Mouse (Mus musculus): ENCODE data around the gene Nkg7. TPM values are rescaled to one million over a fixed set of nuclear protein-coding genes. Genes with fewer than 3 reads are reported as not detected.

Nkg7 gene
- total RNA-seq, 2 experiments from 2014 or later, result 0.50 TPM; not detected in 1

- DNase-seq, result no peak
These were observed 10.9 kb downstream of the Nkg7 start for GRCm38 (mm10) chr7:43447801-43448200.

- DNase-seq, result no peak
These were observed 11.4 kb downstream of the Nkg7 start for GRCm38 (mm10) chr7:43448246-43448645.

- no peak for DNase-seq
These were observed 12.9 kb downstream of the Nkg7 start for GRCm38 (mm10) chr7:43449811-43450210.

- DNase-seq, result no peak
These were observed 14.9 kb downstream of the Nkg7 start for GRCm38 (mm10) chr7:43451726-43452125.

GRCm38 (mm10) chr7:43452609-43453008 is 15.7 kb downstream of the Nkg7 start:
- peak; percentile 54 to 60 for DNase-seq

- peak in 1 of 2 experiments; percentile 20 for DNase-seq
These were observed 16.9 kb downstream of the Nkg7 start for GRCm38 (mm10) chr7:43453599-43454355.

GRCm38 (mm10) chr7:43454371-43454770 is 17.5 kb downstream of the Nkg7 start:
- DNase-seq, result no peak

GRCm38 (mm10) chr7:43462851-43463250 is 26.0 kb downstream of the Nkg7 start, which contains the start of gene Vsig10l:
Gene Vsig10l (plus strand): TSS chr7:43463151.
- DNase-seq, result no peak

GRCm38 (mm10) chr7:43463976-43464375 is 27.1 kb downstream of the Nkg7 start:
- DNase-seq, result no peak

- no peak for DNase-seq
These were observed 28.0 kb downstream of the Nkg7 start for GRCm38 (mm10) chr7:43464864-43465343.

GRCm38 (mm10) chr7:43465344-43466098 is 28.6 kb downstream of the Nkg7 start:
- peak; percentile 88 to 92 for DNase-seq

GRCm38 (mm10) chr7:43466099-43466694 is 29.3 kb downstream of the Nkg7 start:
- peak; percentile 89 to 92 for DNase-seq

GRCm38 (mm10) chr7:43470373-43470772 is 33.5 kb downstream of the Nkg7 start:
- peak; percentile 30 to 34 for DNase-seq

- no peak for DNase-seq
These were observed 38.8 kb downstream of the Nkg7 start for GRCm38 (mm10) chr7:43475706-43476105.

GRCm38 (mm10) chr7:43476376-43476775 is 39.5 kb downstream of the Nkg7 start:
- DNase-seq, result no peak

GRCm38 (mm10) chr7:43481191-43481590 is 44.3 kb downstream of the Nkg7 start:
- DNase-seq, result peak; percentile 37 to 42

- peak in 1 of 2 experiments; percentile 33 for DNase-seq
These were observed 45.3 kb downstream of the Nkg7 start for GRCm38 (mm10) chr7:43482090-43482716.

GRCm38 (mm10) chr7:43483236-43483635 is 46.4 kb downstream of the Nkg7 start:
- peak; percentile 29 to 54 for DNase-seq
